Mouse (Mus musculus): ENCODE measurements at regions not wholly inside any gene's neighbourhood (a gene's known extent, or its start where the extent isn't known, plus 50 kb on each side); places are given as distances from the start of the nearest gene placed in this dataset.

GRCm38 (mm10) chr13:116795041-116795440 is 230.3 kb downstream of the Parp8 start:
- DNase-seq, result no peak

- DNase-seq, result no peak
Measured at GRCm38 (mm10) chr13:116781616-116782015, 243.7 kb downstream of the Parp8 start.

DNA sequence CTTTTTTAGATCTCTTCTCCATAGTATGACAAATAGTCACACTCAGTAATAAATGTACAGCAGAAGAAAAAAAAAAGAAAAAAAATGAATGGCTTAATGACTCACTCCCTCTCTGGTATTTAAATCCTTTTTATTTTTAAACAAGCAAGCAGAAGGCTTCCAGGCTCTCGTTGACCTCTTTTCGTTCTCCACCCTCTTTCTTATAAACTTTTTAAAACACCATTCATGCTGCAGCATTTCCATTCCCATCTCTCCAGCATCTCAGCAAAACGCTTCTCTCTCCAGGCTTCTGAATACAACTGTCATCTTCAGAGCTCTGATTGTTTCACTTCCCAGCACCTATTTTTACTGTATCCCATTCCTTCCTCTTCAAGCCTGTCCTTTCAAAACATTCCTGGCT is 259.8 kb downstream of the Parp8 start:
- no peak for DNase-seq

GRCm38 (mm10) chr13:116759912-116760311 is 265.4 kb downstream of the Parp8 start:
- no peak for DNase-seq

DNA sequence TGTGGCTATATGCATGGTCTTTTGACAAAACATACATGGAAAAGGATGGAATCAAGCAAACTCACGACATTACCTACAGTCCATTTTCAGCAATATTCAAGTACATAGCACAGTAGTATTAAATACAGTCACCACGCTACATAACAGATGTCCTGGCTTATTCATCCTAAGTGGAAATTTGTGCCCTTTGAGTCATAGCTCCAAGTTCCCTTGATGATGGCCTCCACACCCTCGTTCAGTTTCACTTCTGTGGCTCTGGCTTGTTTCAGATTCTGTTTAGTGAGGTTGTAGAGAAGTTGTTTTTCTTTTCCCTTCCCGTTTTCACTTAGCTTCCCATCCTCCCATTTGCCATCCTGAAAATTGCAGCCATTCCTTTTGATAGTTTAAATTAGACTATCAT is 284.5 kb downstream of the Parp8 start:
- DNase-seq, result no peak

GRCm38 (mm10) chr13:116723361-116724153 is 301.8 kb downstream of the Parp8 start:
- DNase-seq, result no peak

- DNase-seq, result peak; percentile 10
Measured at GRCm38 (mm10) chr13:116714809-116715208, 310.5 kb downstream of the Parp8 start.

DNA sequence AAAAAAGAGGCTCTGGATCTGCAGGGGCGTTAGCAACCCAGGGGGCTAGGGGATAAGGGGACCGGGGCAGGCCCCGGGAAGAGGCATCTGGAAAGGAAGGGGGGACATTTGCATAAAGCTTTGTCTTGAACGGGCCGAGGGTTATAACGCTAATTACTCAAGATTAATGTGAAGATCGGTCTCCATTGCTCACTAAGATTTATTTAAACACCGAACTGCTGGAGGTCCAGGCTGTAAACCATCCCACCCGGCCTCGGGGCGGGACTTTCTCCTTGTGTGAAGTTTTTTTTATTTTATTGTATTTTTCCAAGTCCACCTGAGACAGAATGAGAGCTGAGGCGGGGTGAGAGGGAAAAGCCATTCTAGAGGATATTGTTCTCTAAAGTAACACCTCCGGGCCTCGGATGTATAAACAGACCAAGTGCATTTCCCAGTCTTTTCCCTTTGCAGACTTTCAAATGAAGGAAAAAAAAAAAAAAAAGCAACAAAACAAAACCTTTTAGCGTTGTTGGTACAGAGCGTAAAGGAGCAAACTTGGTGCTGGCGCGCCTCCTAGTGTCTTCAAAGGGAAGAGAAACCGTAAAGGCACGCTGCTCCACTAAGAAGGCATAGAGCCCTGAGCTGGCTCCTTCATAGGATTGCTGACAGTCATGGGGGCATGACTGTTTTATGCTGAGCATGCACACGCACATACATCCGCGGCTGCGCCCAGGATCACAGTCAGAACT is 313.3 kb downstream of the Parp8 start:
- no peak for DNase-seq

DNA sequence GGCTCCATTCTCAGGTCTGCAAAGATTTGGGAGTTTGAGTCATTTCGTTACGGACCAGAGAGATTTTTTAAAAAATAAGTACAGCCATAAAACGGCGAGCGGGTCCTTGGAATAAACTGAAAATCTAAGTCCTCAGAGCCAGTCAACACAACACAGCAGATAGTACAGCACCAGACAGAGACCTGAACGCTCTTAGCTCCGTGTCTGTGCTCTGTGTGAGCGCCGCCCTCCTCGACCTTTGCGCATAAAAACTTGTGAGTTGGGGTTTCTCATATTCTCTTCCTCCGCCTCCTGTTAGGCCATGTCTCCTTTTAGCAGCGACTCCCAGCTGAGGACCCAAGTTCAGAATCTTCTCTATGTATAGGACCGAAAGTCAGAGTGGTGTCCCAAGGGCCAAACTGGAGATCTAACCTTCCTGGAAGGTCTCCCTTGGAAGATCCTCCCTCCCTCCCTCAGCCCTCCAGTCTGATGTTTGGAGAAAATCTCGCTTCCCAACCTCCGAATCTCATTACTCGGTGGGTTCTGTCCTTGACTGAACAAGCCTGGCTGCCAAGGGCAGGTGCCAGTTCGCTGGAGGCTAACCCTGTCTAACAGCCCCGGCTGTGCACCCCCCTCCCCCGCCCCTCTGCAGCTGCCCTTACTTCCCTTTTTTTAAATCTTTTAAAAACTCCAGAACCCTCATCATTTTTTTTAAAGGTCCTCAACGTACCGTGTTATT is 314.0 kb downstream of the Parp8 start:
- DNase-seq, result no peak

GRCm38 (mm10) chr13:116709671-116710070 is 315.7 kb downstream of the Parp8 start:
- DNase-seq, result no peak

- DNase-seq, result no peak
Measured at GRCm38 (mm10) chr13:116708846-116709245, 316.5 kb downstream of the Parp8 start.

- DNase-seq, result no peak
Measured at GRCm38 (mm10) chr13:116708456-116708780, 316.9 kb downstream of the Parp8 start.

DNA sequence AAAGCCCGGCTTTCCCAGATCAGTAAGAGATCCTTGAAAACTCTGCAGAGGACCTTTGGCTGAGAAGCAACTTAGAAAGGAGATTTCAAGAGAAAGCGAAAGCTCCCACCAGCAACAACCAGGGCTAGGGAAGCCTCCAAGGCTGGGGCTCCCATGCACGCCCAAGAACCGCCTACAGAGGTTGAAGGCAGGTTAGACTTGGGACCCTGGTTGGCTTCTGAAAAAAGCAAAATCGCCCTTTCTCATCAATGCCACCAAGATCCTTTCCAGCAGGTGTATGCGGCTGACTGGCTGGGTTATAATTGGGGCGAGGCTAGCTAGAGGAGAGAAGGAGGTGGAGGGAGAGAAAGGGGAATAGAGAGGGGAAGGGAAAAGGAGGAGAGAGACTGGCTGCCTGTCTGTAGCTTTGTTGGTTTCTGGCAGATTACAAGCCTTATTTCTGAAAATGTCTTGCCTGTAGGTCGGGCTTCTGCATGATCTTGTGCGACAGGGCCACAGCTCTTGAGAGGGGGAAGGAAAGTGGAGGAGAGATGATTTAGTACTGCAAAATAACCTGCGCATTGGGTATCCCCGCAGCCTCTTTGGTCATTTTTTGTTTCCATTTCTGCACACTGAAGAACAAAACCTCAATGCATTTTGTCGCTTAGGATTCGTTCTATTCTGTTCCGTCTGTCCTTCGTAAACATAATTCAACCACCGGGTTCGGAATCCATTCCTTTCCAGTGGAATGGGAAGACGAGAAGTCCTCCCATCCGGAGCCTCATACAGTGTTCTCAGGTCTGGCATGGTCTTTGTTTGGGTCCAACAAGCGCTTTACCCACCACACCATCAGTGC is 317.5 kb downstream of the Parp8 start:
- no peak for DNase-seq

- no peak for DNase-seq
Measured at GRCm38 (mm10) chr13:116706401-116707330, 318.7 kb downstream of the Parp8 start.

DNA sequence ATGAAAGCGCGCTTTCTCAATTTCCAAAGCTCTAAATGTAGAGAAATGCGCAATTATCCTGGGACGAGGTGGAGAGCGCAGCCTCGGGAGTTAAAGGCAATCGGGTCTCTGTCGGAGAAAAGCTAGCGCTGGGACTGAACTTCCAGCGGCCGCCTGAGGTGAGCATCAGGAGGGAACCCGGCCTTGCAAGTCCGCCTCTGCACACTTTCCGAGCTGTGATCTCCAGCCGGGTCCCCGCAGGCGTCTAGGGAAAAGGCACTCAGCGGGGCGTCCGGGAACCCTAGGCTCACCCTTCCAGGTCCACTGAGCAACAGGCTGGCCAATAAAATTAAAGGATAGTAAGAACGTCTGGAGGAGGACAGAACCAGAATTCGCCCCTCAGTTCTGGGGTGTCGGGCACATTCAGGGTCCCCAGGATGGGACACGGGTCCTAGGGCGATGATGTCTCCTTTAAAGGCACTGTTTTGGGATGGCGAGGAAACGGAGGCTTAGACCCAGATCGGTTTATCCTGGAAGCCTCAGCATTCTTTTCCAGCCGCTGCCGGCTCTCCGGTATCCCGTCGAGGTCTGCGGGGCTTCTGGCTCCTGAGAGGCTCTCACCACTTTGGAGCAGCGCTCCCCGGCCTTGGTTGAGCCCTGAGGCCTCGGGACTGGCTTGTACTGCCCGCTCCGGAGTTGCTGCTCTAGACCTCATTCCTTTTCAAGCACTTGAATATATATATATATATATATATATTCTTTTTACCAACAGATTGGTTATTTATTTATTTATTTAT is 319.5 kb downstream of the Parp8 start:
- no peak for DNase-seq

GRCm38 (mm10) chr13:116688714-116689113 is 336.6 kb downstream of the Parp8 start:
- DNase-seq, result no peak

Measured in cerebellum, adult 11-12 months (tissue).